Mouse (Mus musculus) G1E (cell line): ENCODE measurements around the gene Slc44a3. TPM values are rescaled to one million over a fixed set of nuclear protein-coding genes. Genes with fewer than 3 reads are reported as not detected.

Experiments used
- ATAC-seq: 2 replicates; pipeline ENCODE4 v1.8.0; 2016; ENCODE audit warnings: mild to moderate bottlenecking; ENCODE audit not compliant: insufficient number of reproducible peaks, poor library complexity, low FRiP score, severe bottlenecking; ENCODE audit errors: extremely low read depth
- DNase-seq: peaks from one replicate; pipeline ENCODE4 v3.0.0; 2012; ENCODE audit warnings: low spot score
- H3K27me3 ChIP-seq: 2 replicates; pipeline ENCODE4 v1.6.1; 2012; ENCODE audit warnings: mild to moderate bottlenecking, low read length, inconsistent platforms; ENCODE audit not compliant: insufficient read depth
- H3K36me3 ChIP-seq: replicated peaks from 2 replicates; pipeline ENCODE3; 2012; ENCODE audit warnings: mild to moderate bottlenecking, inconsistent platforms
- H3K4me1 ChIP-seq: 2 replicates; pipeline ENCODE4 v1.6.1; 2012; ENCODE audit warnings: low read depth, low read length, inconsistent platforms, mixed read lengths; ENCODE audit not compliant: insufficient read depth
- H3K4me3 ChIP-seq: 2 replicates; pipeline ENCODE4 v1.5.1; 2012; ENCODE audit warnings: low read depth, mild to moderate bottlenecking, inconsistent platforms, low read length, moderate library complexity, mixed read lengths
- H3K9me3 ChIP-seq: replicated peaks from 2 replicates; pipeline ENCODE4 v1.6.1; 2012; ENCODE audit warnings: inconsistent platforms
- CTCF ChIP-seq: IDR thresholded peaks from 2 replicates; pipeline ENCODE4 v1.5.1; 2012; ENCODE audit warnings: low read depth, low read length, inconsistent platforms, mixed read lengths
- GATA1 ChIP-seq: IDR thresholded peaks from 2 replicates; pipeline ENCODE4 v1.6.1; 2012; ENCODE audit warnings: borderline replicate concordance, low read length, inconsistent platforms, mixed read lengths
- GATA2 ChIP-seq: IDR thresholded peaks from 2 replicates; pipeline ENCODE4 v1.6.1; 2012; ENCODE audit warnings: low read depth, low read length, inconsistent platforms, borderline replicate concordance
- POLR2AphosphoS5 ChIP-seq: IDR thresholded peaks from 2 replicates; pipeline ENCODE4 v1.6.1; 2012; ENCODE audit warnings: low read depth, low read length, inconsistent platforms; ENCODE audit not compliant: insufficient replicate concordance
- TAL1 ChIP-seq: conservative IDR thresholded peaks from 2 replicates; pipeline ENCODE4 v1.6.1; 2012; ENCODE audit warnings: low read depth, low read length, inconsistent platforms, mixed read lengths
- polyA plus RNA-seq: library from polyadenylated mRNA; stranded (reverse); fragments of >175 nt; gene quantifications from 2 replicates; pipeline ENCODE4 v1.2.3, GENCODE M21; 2012
- total RNA-seq, 2 experiments: library from RNA; stranded (forward) in 1 of 2; stranded (reverse) in 1 of 2; fragments of 200-1000 nt in 1 of 2; fragments of >200 nt in 1 of 2; fragmentation: Nextera tagmentation in 1 of 2; gene quantifications; 2 replicates each; pipeline ENCODE4 v1.2.3; 2014 to 2017

Gene Slc44a3
- total and polyA plus RNA-seq, 3 experiments, result 0.33 TPM; not detected in 2

DNA sequence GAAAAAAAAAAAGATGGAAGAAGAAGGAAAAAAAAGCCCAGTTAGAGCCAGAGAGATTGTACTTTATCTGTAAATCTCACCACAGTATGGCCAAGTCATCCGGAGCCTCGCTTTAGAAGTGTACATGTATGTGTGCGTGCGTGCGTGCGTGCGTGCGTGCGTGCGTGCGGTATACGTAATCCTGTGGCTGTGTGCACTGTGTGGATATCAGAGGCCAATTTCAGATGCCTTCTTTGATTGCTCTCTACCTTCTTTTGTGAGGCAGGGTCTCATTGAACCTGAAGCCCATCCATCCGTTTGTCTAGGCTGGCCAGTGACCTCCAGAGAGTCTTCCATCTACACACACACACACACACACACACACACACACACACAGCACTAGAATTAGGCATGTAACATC, 70.7 kb downstream of the Slc44a3 start:
- no peak for TF ChIP-seq CTCF
- TF ChIP-seq GATA1, result no peak
- TF ChIP-seq GATA2, result no peak
- no peak for TF ChIP-seq POLR2AphosphoS5
- no peak for TF ChIP-seq TAL1
- no peak overlapping the region for H3K4me3 ChIP-seq
- H3K4me1 ChIP-seq, result peaks cover 7% of the 10 kb centered on the region
- no peak for DNase-seq
- ATAC-seq, result no peak
- no peaks in the 10 kb centered on the region for H3K36me3 ChIP-seq
- H3K9me3 ChIP-seq, result no peaks in the 10 kb centered on the region
- no peaks in the 10 kb centered on the region for H3K27me3 ChIP-seq

DNA sequence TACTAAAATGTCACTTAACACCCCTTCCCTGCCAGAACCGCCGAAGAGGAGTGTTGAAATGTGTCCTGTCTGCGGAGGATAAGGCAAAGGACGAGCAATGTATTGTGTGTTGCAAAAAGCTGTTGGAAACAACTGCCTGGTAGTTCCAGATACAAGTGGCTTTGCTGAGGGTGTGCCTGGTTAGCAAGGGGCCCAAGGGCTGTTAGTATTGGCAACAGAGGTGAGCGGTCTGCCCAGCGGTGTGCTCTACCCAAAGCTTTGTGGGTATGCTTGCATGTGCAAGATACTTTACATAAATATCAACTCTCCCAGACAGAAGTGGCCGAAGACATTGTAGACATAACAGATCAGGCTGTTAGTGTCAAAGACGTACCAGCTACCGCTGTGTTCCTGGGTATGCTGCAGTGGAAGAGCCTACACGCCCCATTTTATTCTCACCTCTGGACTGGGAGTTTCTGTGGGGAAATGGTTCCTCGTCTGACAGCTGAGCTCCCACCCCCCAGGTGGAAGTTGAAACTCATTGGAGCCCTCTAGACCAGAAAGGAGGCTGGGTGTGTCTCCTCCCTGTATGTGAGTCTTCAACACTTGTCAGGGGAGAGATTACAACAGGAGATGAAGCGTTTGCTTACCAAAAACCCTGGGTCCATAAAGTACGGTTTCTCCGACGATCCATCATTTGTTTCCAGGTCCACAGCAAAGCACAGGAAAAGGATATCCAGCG, 71.6 kb downstream of the Slc44a3 start:
- ATAC-seq (peak; percentile 50; the same call in 1 of the 2 replicates), DNase-seq (no peak)
- TF ChIP-seq POLR2AphosphoS5, result no peak
- TF ChIP-seq TAL1, result no peak
- TF ChIP-seq GATA2, result no peak
- no peak for TF ChIP-seq GATA1
- TF ChIP-seq CTCF, result no peak
- Histone ChIP-seq H3K36me3 (no peaks in the 10 kb centered on the region), H3K4me3 (no peak overlapping the region), H3K27me3 (no peaks in the 10 kb centered on the region), H3K9me3 (no peaks in the 10 kb centered on the region), H3K4me1 (peaks cover 7% of the 10 kb centered on the region)

DNA sequence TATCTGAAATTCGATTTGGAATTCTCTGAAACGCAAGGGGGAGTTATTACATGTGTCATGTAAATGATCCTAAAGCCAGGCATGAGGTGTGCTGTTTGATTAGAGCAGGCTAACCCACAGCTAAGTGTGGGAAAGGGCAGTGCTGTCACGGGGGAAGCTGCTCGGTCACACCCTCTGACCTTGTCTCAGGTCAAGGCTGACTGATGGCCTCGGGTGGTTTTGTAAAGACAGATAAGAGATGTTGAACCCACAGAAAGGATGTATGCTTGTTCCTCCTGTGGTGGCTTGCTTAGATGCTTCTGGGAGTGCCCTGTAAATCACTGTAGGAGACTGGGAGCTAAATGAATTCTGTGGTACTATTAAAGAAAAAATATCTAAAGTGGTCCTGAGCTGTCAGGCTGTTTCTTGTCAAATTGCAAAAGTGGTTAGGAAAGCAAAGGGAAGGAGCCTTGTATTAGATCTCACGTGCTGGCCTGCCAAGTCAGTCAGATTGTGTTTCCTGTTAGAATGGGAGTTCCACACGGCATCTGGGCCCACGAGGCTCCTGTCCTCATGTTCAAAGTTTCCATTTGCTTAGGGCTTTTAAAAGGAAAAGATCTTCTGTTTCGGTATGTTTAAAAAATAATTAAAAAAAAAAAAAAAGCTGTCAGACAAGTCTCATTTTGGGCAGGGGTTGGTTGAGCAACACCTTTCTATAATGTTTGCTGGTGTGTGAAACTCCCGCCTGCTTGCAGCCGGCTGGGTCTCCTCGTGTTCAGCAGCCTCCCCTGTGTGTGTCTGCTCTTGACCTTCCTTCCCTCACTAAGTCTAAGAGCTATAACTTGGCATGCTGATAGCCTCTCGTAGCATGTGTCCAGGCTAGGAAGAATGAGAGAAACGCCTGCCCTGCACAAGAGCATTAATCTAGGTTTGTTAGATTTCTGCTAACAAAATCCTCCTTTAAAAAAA, 73.4 kb downstream of the Slc44a3 start:
- Histone ChIP-seq H3K36me3 (no peaks in the 10 kb centered on the region), H3K4me1 (peaks cover 7% of the 10 kb centered on the region), H3K27me3 (no peaks in the 10 kb centered on the region), H3K4me3 (no peak overlapping the region), H3K9me3 (no peaks in the 10 kb centered on the region)
- ATAC-seq (peak; percentile 31; the same call in 1 of the 2 replicates), DNase-seq (no peak)
- no peak for TF ChIP-seq GATA2
- no peak for TF ChIP-seq TAL1
- no peak for TF ChIP-seq POLR2AphosphoS5
- TF ChIP-seq CTCF, result no peak
- no peak for TF ChIP-seq GATA1

DNA sequence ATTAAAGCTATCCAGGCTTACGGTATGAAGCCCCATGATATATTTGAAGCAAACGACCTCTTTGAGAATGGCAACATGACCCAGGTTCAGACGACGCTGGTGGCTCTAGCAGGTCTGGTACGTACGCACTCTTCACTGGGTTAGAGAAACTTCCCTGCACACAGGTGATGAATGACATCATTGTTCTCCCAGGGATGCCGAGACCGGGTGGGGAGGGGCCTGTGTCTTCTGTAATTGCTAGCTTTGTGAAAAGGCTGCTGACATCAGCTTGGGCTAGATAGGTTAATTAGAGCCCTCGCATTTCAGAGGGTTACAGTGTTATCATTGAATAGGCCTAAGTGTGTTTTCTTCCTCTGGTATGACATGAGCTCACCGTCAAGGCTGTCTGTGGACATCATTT, 80.8 kb downstream of the Slc44a3 start:
- ATAC-seq (no peak), DNase-seq (no peak)
- Histone ChIP-seq H3K4me3 (no peak overlapping the region), H3K9me3 (no peaks in the 10 kb centered on the region), H3K27me3 (no peaks in the 10 kb centered on the region; the same call in 1 of the 2 replicates), H3K4me1 (peaks cover 8% of the 10 kb centered on the region), H3K36me3 (no peaks in the 10 kb centered on the region)
- TF ChIP-seq CTCF (no peak), POLR2AphosphoS5 (no peak), GATA1 (no peak), GATA2 (no peak), TAL1 (no peak)

DNA sequence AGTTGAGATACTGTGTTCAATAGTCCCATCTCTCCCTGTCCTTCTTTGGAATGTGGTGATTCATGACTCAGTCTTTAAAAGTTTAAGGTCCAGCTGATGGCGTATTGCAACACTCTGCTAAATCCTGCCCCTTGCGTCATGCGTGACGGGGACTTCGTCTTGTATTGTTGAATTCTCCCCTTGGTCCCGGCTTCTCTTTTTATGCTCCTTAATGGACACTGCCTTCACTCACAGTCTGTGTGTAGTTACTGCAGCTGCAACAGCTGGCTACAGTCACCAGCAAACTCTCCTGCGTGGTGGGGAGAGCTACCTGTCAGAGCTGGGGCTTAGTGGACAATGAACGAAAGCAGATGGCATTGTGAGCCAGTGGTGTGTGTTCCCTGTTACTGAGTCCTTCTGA, 82.7 kb downstream of the Slc44a3 start:
- DNase-seq (no peak), ATAC-seq (no peak)
- Histone ChIP-seq H3K9me3 (no peaks in the 10 kb centered on the region), H3K4me3 (no peak overlapping the region), H3K4me1 (peaks cover 16% of the 10 kb centered on the region), H3K36me3 (no peaks in the 10 kb centered on the region), H3K27me3 (no peaks in the 10 kb centered on the region; the same call in 1 of the 2 replicates)
- no peak for TF ChIP-seq TAL1
- TF ChIP-seq GATA1, result no peak
- no peak for TF ChIP-seq GATA2
- TF ChIP-seq CTCF, result no peak
- no peak for TF ChIP-seq POLR2AphosphoS5

DNA sequence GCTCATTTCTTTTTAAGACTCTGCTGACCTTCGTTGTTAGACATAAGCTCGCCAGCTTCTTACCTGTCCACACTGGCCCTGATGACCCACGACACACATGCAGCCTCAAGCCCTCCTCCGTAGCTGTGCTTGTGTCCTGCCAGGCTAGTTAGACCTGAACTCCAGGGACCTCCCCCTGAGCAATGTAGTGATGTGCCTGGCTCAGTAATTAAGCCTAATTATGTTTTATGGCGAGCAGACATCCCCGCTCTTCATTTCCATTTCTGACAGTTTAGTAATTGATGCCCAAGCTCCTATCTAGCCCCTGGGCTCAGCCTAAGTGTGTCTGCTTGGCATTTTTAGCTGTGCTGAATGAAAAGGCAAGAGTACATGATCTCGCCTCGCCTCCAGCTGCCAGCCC, 83.6 kb downstream of the Slc44a3 start:
- TF ChIP-seq CTCF, result no peak
- no peak for TF ChIP-seq GATA2
- TF ChIP-seq GATA1, result no peak
- TF ChIP-seq TAL1, result no peak
- TF ChIP-seq POLR2AphosphoS5, result no peak
- no peak for ATAC-seq
- no peak overlapping the region for H3K4me3 ChIP-seq
- H3K27me3 ChIP-seq, result no peaks in the 10 kb centered on the region; the same call in 1 of the 2 replicates
- no peak for DNase-seq
- H3K4me1 ChIP-seq, result peaks cover 24% of the 10 kb centered on the region
- H3K36me3 ChIP-seq, result no peaks in the 10 kb centered on the region
- no peaks in the 10 kb centered on the region for H3K9me3 ChIP-seq
